Mouse (Mus musculus) bone marrow, adult 2 months (tissue): Measurements from ENCODE around the gene Glb1l3.

Experiments used
- CTCF ChIP-seq: fragments of 200-500 bp; IDR thresholded peaks from 2 replicates; pipeline ENCODE4 v1.5.1; 2011; ENCODE audit warnings: low read length, control low read depth; ENCODE audit not compliant: control insufficient read depth, insufficient read depth
- POLR2A ChIP-seq: fragments of 200-500 bp; IDR thresholded peaks from 2 replicates; pipeline ENCODE4 v1.6.1; 2011; ENCODE audit warnings: low read depth, mild to moderate bottlenecking, control low read depth, low read length, borderline replicate concordance; ENCODE audit not compliant: control insufficient read depth

GRCm38 (mm10) chr9:26775700-26776099 is 85.0 kb downstream of the Glb1l3 start:
- no peak for TF ChIP-seq CTCF
- TF ChIP-seq POLR2A: no peak
